Mouse (Mus musculus): Measurements from ENCODE around the gene Tmed4. TPM values are rescaled to one million over a fixed set of nuclear protein-coding genes. Genes with fewer than 3 reads are reported as not detected.

Gene Tmed4
- polyA plus RNA-seq, 1 experiment from 2014 or later, result 203 TPM

GRCm38 (mm10) chr11:6313874-6314406 lies 39.3 kb upstream of the Tmed4 start:
- TF ChIP-seq CTCF (IDR thresholded peaks at IDR 0.05; ENCODE audit: low read depth), result no peak
- Histone ChIP-seq H3K36me3 (ENCODE audit: control insufficient read depth, insufficient read depth) (peaks cover 52% of the 10 kb centered on the region), H3K4me2 (replicated peaks; ENCODE audit: low read depth) (no peak overlapping the region), H3K27me3 (replicated peaks; ENCODE audit: control insufficient read depth, insufficient read depth, low read length) (no peaks in the 10 kb centered on the region), H3K9ac (ENCODE audit: low read depth, low read length) (no peak overlapping the region), H3K4me3 (ENCODE audit: low read depth, low read length) (no peak overlapping the region), H3K4me1 (replicated peaks; ENCODE audit: control insufficient read depth, insufficient read depth, low read length) (no peaks in the 10 kb centered on the region), H3K27ac (ENCODE audit: low read depth, low read length) (no peak overlapping the region), H3K9me3 (ENCODE audit: control insufficient read depth) (no peaks in the 10 kb centered on the region)
- no peak for ATAC-seq
- 83% methylated on average over 7 of the region's 7 CpGs for WGBS

- H3K27ac ChIP-seq (ENCODE audit: low read depth, low read length), result peak overlapping the region; percentile 65
- H3K4me2 ChIP-seq (replicated peaks; ENCODE audit: low read depth), result no peak overlapping the region
- H3K9ac ChIP-seq (ENCODE audit: low read depth, low read length), result no peak overlapping the region
- H3K27me3 ChIP-seq (replicated peaks; ENCODE audit: control insufficient read depth, insufficient read depth, low read length), result no peaks in the 10 kb centered on the region
- peak; percentile 84 for ATAC-seq
- H3K4me1 ChIP-seq (replicated peaks; ENCODE audit: control insufficient read depth, insufficient read depth, low read length), result peaks cover 12% of the 10 kb centered on the region
- 44% methylated on average over 4 of the region's 4 CpGs for WGBS
- H3K4me3 ChIP-seq (ENCODE audit: low read depth, low read length), result no peak overlapping the region
- no peaks in the 10 kb centered on the region for H3K9me3 ChIP-seq (ENCODE audit: control insufficient read depth)
- TF ChIP-seq CTCF (IDR thresholded peaks at IDR 0.05; ENCODE audit: low read depth), result no peak
- H3K36me3 ChIP-seq (ENCODE audit: control insufficient read depth, insufficient read depth), result peaks cover 13% of the 10 kb centered on the region
Measured at GRCm38 (mm10) chr11:6308181-6308580, 33.5 kb upstream of the Tmed4 start.

GRCm38 (mm10) chr11:6305943-6306430 lies 31.3 kb upstream of the Tmed4 start:
- TF ChIP-seq CTCF (IDR thresholded peaks at IDR 0.05; ENCODE audit: low read depth), result no peak
- Histone ChIP-seq H3K27me3 (replicated peaks; ENCODE audit: control insufficient read depth, insufficient read depth, low read length) (no peaks in the 10 kb centered on the region), H3K9me3 (ENCODE audit: control insufficient read depth) (no peaks in the 10 kb centered on the region), H3K4me1 (replicated peaks; ENCODE audit: control insufficient read depth, insufficient read depth, low read length) (peaks cover 12% of the 10 kb centered on the region), H3K9ac (ENCODE audit: low read depth, low read length) (no peak overlapping the region), H3K4me2 (replicated peaks; ENCODE audit: low read depth) (0 out of 2 replicates have a peak overlapping the region, but pooled peaks have one; percentile 9), H3K27ac (ENCODE audit: low read depth, low read length) (peak overlapping the region; percentile 64), H3K36me3 (ENCODE audit: control insufficient read depth, insufficient read depth) (peaks cover 23% of the 10 kb centered on the region), H3K4me3 (ENCODE audit: low read depth, low read length) (no peak overlapping the region)
- peak; percentile 26 for ATAC-seq
- WGBS, result 29% methylated on average over 1 of the region's 1 CpGs

- Histone ChIP-seq H3K4me1 (replicated peaks; ENCODE audit: control insufficient read depth, insufficient read depth, low read length) (peaks cover 13% of the 10 kb centered on the region), H3K27me3 (replicated peaks; ENCODE audit: control insufficient read depth, insufficient read depth, low read length) (no peaks in the 10 kb centered on the region), H3K4me2 (replicated peaks; ENCODE audit: low read depth) (no peak overlapping the region), H3K4me3 (ENCODE audit: low read depth, low read length) (no peak overlapping the region), H3K36me3 (ENCODE audit: control insufficient read depth, insufficient read depth) (peaks cover 42% of the 10 kb centered on the region), H3K27ac (ENCODE audit: low read depth, low read length) (no peak overlapping the region), H3K9me3 (ENCODE audit: control insufficient read depth) (no peaks in the 10 kb centered on the region), H3K9ac (ENCODE audit: low read depth, low read length) (no peak overlapping the region)
- TF ChIP-seq CTCF (IDR thresholded peaks at IDR 0.05; ENCODE audit: low read depth), result no peak
- 79% methylated on average over 2 of the region's 2 CpGs for WGBS
- ATAC-seq, result no peak
Measured at GRCm38 (mm10) chr11:6302793-6303192, 28.1 kb upstream of the Tmed4 start.

- no peaks in the 10 kb centered on the region for H3K9me3 ChIP-seq (ENCODE audit: control insufficient read depth)
- TF ChIP-seq CTCF (IDR thresholded peaks at IDR 0.05; ENCODE audit: low read depth), result no peak
- 37% methylated on average over 2 of the region's 2 CpGs for WGBS
- peak; percentile 65 for ATAC-seq
- H3K4me2 ChIP-seq (replicated peaks; ENCODE audit: low read depth), result no peak overlapping the region
- no peak overlapping the region for H3K4me3 ChIP-seq (ENCODE audit: low read depth, low read length)
- H3K36me3 ChIP-seq (ENCODE audit: control insufficient read depth, insufficient read depth), result peaks cover 49% of the 10 kb centered on the region
- peak overlapping the region; percentile 42 for H3K27ac ChIP-seq (ENCODE audit: low read depth, low read length)
- no peaks in the 10 kb centered on the region for H3K27me3 ChIP-seq (replicated peaks; ENCODE audit: control insufficient read depth, insufficient read depth, low read length)
- H3K4me1 ChIP-seq (replicated peaks; ENCODE audit: control insufficient read depth, insufficient read depth, low read length), result peaks cover 3% of the 10 kb centered on the region; the same call in 1 of the 2 replicates
- no peak overlapping the region for H3K9ac ChIP-seq (ENCODE audit: low read depth, low read length)
Measured at GRCm38 (mm10) chr11:6299435-6299834, 24.8 kb upstream of the Tmed4 start.

- H3K27me3 ChIP-seq (replicated peaks; ENCODE audit: control insufficient read depth, insufficient read depth, low read length), result no peaks in the 10 kb centered on the region
- no peaks in the 10 kb centered on the region for H3K9me3 ChIP-seq (ENCODE audit: control insufficient read depth)
- H3K4me3 ChIP-seq (ENCODE audit: low read depth, low read length), result no peak overlapping the region
- H3K36me3 ChIP-seq (ENCODE audit: control insufficient read depth, insufficient read depth), result peaks cover 36% of the 10 kb centered on the region
- no peak for TF ChIP-seq CTCF (IDR thresholded peaks at IDR 0.05; ENCODE audit: low read depth)
- ATAC-seq, result no peak
- H3K4me2 ChIP-seq (replicated peaks; ENCODE audit: low read depth), result no peak overlapping the region
- no peak overlapping the region for H3K27ac ChIP-seq (ENCODE audit: low read depth, low read length)
- peaks cover 7% of the 10 kb centered on the region for H3K4me1 ChIP-seq (replicated peaks; ENCODE audit: control insufficient read depth, insufficient read depth, low read length)
- no peak overlapping the region for H3K9ac ChIP-seq (ENCODE audit: low read depth, low read length)
Measured at GRCm38 (mm10) chr11:6296077-6296476, 21.4 kb upstream of the Tmed4 start.

Data from intestine, postnatal 0 days (tissue).